Mouse (Mus musculus) retina, embryonic 14.5 days (tissue): ENCODE results near the gene Psapl1.
A peak's percentile ranks its signal among the peaks of the same experiment; 100 is the strongest.
"Not testable (repeated sequence)": the region's sequence is repeated elsewhere in the genome, so short reads cannot be mapped to it uniquely, and the experiment has no call there.

Source experiments
- DNase-seq: peaks from one replicate; pipeline ENCODE4 v3.0.0-alpha.2; 2015; ENCODE audit warnings: low spot score

Gene Psapl1

GRCm38 (mm10) chr5:36203421-36203820, 400 bp upstream of the Psapl1 start:
- no peak for DNase-seq

DNA sequence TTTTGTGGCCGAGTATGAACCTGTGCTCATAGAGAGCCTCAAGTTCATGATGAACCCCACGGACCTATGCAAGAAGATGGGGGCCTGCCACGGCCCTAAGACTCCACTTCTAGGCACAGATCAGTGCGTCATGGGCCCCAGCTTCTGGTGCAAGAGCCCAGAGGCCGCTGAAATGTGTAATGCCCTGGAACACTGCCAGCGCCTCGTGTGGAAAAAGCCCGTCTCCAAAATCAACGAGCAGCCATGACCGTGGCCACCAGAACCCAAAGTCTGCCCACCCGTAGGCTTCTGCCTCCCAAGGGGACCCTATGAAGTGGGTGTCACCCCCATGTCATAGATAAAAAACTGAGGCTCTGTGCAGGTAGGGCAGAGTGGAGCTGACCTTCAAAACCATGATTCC, 1.6 kb downstream of the Psapl1 start:
- no peak for DNase-seq

DNA sequence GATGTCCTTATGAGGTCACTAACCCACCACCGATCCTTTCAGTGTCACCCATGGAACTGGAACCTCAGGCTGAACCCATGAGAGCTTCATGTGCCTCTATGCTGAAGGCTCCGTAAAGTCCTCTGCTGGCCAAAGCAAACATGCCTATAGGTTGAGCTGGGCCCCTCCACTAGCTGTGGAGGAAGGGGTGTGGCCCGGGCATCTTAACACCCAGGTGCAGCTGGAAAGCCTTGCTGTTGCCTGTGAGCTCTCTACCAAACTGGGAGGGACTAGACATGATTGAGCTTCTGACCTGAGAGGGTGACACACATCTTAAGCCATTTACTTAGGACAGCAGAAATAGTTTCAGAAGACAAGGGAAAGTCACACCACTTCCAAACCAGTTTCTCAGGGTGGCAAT, 5.0 kb downstream of the Psapl1 start:
- DNase-seq, result no peak

DNA sequence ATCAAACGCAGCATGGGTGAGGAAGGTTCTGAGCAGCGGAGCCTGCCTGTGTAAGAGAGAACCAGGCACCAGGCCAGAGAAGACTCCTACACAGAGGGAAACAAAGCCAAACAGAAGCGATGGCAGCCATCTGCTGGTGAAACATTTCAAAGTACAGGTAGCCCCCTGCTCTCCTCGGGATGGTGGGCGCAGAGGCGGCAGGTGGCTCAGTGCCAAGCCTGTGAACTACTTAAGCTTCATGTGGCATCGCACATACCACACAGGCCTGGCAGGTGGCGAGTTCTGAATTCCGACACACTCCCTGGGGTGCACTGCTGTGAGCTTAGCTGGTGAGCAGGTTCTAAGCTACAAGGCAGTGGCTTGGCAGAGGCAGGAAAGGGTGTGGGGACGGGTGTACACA, 9.5 kb downstream of the Psapl1 start:
- no peak for DNase-seq

DNA sequence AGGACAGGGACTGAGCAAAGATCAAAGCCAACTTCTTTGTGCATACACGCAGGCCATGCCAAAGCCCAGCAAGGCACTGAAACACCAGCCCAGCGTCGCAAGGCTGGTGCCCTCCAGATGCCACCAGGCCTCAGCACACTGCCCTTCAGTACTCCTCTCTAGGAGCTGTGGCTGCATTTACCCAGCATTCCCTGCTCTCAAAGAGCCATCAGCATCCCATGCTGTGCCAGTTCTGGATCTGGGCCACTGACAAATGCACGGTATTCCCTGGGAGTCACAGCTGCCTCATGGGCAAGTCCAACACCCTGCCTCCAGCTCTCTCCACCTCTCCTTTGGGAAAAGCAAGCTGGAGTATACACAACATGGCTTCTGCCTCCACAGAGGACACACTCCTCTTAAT, 16.3 kb downstream of the Psapl1 start:
- DNase-seq, result no peak

- no peak for DNase-seq
These were observed 16.8 kb downstream of the Psapl1 start for GRCm38 (mm10) chr5:36220626-36221025.

DNA sequence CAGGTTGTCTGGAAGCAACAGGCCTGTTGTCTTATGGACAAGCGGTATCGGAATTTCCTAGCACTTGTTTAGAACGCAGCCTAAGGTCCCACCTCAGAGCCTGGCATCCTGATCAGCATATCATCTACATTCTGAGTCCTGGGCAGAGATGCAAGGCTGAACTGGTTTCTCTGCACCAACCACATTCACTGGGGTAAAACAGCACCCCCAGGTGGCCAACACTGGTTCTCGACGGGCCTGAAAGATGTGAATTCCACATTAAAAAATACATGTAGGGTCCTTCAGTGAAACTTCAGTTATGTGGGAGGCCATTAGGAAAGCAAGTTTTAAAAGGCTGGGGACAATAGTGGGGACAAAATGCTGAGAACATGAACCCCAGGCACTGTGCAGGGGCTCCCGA, 20.0 kb downstream of the Psapl1 start:
- peak; percentile 74 for DNase-seq

DNA sequence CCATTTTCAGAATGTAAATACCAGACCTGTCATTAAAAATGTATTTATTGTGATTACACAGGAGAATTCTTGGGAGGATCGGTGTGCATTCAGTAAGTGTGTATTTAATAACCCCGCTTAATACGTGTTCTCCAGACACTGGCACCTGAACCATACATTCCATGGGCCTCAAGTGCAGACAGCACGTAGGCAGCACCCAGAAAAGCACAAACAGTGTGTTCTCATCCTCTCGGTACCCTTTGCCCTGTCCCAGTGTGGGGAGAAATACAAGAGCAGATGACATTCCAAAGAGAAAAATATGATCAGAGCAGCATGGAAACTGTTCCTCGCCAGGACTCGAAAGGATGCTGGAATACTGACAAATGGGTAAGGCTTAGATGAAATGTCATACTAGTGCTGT, 22.0 kb downstream of the Psapl1 start:
- no peak for DNase-seq

DNA sequence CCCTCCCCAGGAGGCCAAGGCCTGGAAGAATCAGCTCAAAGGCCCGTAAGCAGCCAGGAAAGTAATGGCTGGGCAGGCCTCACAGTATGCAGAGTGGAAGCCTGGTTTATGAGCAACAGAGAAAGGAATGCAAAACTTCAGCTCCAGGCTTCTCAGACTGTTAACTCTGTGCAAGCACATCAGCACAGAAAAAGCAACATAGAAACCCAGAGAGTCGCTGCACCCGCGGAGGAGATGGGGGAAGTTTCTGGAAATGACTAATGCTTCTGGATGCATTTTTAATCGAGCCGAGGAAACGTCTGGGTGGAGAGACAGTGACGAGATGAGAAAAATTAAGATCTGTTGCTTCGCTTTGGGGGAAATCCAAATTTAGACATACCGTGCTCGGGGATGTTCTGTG, 22.5 kb downstream of the Psapl1 start:
- DNase-seq, result no peak

DNA sequence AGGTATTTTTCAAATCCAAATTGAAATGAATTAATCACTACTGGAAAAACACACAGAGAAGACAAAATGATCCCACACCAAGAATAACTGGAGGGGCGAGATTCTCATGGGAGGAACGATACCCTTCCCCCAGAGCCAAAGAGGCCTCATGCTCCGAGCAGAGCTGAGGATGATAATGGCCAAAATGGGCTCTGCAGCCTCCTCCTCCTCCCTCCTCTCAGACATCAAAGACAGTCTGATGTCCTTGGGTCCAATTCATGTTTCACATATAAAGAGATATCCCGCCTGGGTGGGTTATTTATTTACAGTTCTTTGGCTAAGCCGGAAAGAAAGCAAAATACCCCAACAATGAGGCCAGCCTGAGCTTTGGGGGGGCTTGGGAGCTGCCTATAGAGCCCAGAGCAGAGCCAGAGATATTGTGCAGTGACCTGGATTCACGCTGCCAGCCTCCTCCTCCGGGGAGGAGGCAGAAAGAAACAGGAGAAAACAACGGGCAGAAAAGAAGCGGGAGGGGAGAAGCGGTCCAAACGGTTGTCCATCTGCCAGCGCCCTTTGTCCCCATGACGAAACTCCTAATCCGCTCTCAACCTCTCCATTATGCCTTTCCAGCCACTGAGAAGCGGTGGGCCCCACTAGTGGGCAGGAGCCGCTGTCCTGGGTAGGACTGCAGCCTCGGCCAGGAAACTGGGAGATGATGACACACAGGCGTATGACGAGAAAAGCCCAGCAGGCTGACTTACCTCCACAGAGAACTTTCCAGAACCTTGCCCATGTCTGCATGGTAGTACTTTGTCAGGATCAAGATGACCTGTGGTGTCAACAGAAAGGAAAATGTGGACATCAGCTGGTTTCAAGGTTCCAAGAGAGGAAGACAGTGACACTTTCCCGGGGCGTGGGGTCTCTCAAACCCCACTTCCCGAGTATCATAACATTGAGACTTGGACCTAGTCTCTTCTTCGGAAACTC, 24.9 kb downstream of the Psapl1 start:
- DNase-seq, result peak; percentile 90

DNA sequence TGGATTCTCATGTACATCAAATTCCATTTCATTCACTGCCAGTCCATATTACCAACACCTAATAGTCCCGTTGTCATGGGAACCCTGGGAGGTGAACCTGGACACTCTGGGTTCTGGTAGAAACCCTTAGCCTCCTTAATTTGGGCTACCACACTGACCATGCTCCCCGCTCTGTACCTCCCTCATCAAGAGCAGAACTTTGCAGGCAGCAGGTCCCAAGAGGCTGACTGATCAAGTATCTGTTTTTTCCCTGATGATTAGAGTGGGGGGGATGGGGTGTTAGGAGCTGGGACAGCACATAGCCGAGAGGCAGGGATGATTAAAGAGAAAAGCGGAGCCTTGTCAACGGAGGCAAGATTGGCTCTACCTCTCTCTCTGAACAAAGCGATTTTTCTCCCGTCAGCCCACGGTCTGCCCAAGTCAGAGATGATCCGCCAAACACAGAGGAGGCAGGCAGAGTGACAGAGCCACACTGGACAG, 26.5 kb downstream of the Psapl1 start:
- peak; percentile 54 for DNase-seq

DNA sequence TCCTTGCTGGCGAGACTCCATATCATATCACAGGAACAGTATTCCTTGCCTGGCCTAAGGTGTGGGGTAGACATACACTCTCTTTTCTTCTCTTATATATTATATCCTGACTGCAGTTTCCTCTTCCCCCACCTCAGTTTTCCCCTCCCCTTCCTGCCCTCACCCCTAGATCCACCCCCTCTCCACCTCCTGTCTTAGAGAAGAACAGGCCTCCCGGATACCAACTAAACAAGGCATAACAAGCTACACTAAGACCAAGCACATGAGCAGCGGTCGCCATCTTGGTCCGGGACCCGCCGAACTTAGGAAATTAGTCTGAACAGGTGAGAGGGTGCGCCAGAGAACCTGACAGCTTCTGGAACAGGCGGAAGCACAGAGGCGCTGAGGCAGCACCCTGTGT, 33.7 kb downstream of the Psapl1 start:
- DNase-seq, result not testable (repeated sequence)

DNA sequence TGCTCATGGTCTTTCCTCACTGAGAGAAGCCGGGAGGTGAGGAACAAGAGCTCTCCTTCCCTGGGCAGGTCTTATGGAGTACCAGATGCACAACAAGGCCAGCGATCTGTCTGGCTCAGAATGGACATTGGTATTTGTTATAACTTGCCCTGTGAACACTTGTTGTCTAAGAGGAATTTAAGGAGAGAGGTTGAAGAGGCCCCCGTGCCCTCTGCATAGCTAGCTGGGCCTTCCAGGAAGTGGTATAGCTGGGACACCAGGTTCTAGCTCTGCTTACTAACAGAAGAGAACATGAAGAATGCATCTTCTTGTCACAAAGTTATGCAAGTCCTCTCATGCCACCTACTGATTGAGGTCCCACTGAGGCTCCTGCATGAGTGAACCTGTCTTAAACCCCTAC, 44.2 kb downstream of the Psapl1 start:
- DNase-seq, result no peak

DNA sequence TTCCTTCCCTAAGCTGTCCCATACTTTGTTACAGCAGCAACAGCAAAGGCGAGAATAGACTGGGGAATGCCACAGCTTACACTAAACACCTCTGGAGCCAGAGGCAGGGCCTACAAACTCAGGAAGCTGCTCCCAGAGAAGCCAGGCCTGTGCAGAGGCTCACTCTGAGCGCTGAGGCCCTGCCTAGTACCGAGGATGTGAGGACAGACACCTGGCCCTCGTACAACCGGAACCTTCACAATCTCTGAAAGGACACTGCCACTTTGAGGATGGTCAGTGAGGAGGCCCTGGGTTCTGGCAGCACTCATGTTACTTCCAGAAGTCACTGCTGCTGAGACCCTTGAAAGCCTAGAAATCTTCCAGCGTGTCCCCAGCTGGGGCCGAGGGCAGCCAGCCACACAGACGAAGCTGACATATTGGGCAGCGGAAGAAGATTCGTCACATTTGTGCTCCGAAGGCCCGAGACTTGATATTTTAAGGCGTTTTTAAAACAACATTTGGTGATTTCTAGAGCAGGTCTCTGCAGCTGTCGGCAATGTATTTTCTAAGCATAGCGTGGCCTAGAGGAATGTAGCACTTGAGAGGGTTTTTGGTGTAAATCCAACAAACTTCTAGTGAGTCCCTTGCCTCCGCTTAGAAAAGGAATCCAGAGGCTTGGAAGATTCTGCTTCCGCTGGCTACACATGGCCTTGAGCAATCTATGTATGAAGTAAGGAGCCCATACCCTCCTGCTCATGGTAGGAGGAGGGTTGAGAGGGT, 49.1 kb downstream of the Psapl1 start:
- no peak for DNase-seq

DNA sequence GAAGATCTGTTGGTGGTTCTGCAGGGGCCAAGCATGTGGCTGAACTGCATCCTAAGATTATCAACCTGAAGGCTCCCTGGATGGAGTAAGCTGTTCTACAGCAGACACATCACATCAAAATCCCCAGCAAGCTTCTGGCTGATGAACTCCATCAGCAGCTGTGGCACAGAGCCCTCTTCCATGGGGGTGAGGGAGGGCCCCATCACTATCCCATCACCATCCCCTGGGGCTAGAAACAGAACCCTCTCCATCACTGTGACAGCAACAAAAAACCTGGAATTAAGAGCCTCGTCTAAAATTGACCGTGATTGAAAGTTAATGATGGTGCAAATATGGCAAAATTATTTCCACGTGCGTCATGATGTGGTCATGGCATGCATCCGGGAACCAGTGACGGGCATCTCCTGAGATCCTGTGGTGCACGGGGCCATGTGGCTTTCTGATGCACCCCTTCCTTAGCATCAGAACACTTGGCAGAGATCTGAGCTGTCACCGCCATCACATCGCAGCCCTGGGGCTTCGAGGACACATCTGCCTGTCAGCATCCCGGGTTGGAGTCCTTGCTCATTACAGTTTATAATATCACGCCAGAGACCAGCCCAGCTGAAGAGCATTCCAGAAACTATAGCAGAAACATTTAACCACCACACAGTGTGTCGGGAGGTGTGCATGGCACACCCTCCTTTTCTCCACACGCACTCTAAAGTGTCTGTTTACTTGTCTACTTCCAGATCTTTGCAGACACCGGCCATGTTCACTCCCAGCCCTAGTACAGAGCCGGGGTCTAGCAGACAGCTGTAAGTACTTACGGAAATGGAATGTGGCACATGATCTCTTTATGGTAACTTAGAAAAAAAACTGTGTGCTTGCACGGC, 51.1 kb downstream of the Psapl1 start:
- no peak for DNase-seq
